ENCODE assay signal across 12 mouse cellular contexts in the genomic region with DNA sequence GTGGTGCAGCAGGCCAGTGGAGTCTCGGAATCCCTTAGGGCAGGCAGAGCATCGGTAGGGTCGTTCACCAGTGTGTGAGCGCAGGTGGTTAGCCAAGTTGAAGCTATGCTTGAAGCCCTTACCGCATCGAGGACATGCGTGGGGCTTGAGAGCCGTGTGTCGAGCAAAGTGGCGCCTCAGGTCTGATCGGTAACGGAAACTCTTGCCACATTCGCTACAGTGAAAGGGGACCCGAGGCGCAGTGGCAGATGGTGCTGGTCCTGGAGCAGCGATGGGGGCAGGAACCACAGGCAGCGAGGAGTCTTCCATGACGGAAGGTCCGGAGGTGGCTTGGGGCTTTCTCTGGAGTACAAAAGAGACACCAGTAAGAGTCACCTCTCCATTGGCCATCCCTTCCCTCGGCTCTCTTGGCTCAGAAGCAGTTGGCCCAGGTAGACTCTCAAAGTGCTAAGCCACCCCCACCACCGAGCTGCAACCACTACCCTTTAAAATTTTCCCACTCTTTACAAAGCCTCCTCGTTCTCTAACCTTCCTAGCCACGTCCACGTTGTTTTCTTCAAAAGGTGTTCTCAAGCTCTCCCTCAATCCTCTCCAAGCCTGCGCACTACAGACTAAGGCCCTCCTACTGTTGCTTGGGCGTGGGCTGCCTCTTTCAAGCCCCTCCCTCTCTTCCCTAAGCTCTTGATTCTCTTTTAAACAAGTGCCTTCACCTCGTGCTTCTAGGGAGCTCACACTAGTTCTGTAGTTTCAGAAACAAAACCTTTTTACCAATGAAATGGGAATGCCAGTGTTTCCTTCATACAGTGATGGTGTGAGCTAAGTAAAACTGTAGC. TPM values are rescaled to one million over a fixed set of nuclear protein-coding genes. Genes with fewer than 3 reads are reported as not detected.
A peak's percentile ranks its signal among the peaks of the same experiment; 100 is the strongest.
DNase-seq lines count a peak whose midpoint lies in the region; ATAC-seq and TF ChIP-seq lines count a peak whose summit lies in the region.
"Had no signal": no experiment of that assay in that cellular context is flagged by ENCODE, and none has a peak within 500 bp of the region (broad histone marks: within the 10 kb centered on the region; RNA-seq: fewer than 3 reads in every experiment).

No protein-coding gene starts in this region.

- peaks cover 12% of the 10 kb centered on the region for H3K4me1 ChIP-seq in heart, embryonic 13.5 days
- H3K4me1 ChIP-seq in neural tube, embryonic 12.5 days = no peaks in the 10 kb centered on the region
- H3K4me1 ChIP-seq in limb, embryonic 14.5 days (ENCODE audit: control insufficient read depth, insufficient read depth, low read length) = peaks cover 2% of the 10 kb centered on the region; the same call in 1 of the 2 replicates

- H3K4me3 ChIP-seq in heart, embryonic 13.5 days = peak overlapping the region; percentile 75; the same call in 1 of the 2 replicates
- H3K4me3 ChIP-seq in neural tube, embryonic 12.5 days = no peak overlapping the region
- peak overlapping the region; percentile 69; the same call in 1 of the 2 replicates for H3K4me3 ChIP-seq in limb, embryonic 14.5 days (replicated peaks; ENCODE audit: low read length)

- no peak for TF ChIP-seq POLR2A in limb, embryonic 14.5 days (IDR thresholded peaks at IDR 0.05; ENCODE audit: borderline replicate concordance, extremely low read depth, insufficient read depth, insufficient read length)

- WGBS in heart, embryonic 13.5 days = 86% methylated on average over 27 of the region's 27 CpGs
- 92% methylated on average over 27 of the region's 27 CpGs for WGBS in neural tube, embryonic 12.5 days
- 89% methylated on average over 27 of the region's 27 CpGs for WGBS in limb, embryonic 14.5 days

- H3K4me2 ChIP-seq in heart, embryonic 13.5 days = peak overlapping the region; percentile 79
- peak overlapping the region; percentile 55 for H3K4me2 ChIP-seq in neural tube, embryonic 12.5 days (replicated peaks)
- peak overlapping the region; percentile 62; the same call in 1 of the 2 replicates for H3K4me2 ChIP-seq in limb, embryonic 14.5 days (replicated peaks; ENCODE audit: low read depth, low read length, severe bottlenecking)

- peak overlapping the region; percentile 54; the same call in 1 of the 2 replicates for H3K9ac ChIP-seq in heart, embryonic 13.5 days
- H3K9ac ChIP-seq in neural tube, embryonic 12.5 days = no peak overlapping the region
- H3K9ac ChIP-seq in limb, embryonic 14.5 days (ENCODE audit: low read depth, low read length, severe bottlenecking) = no peak overlapping the region

- no peaks in the 10 kb centered on the region for H3K27me3 ChIP-seq in heart, embryonic 13.5 days (replicated peaks)
- H3K27me3 ChIP-seq in neural tube, embryonic 12.5 days (replicated peaks) = no peaks in the 10 kb centered on the region
- H3K27me3 ChIP-seq in limb, embryonic 14.5 days (ENCODE audit: control insufficient read depth, insufficient read depth, low read length) = no peaks in the 10 kb centered on the region

- no peak for ATAC-seq in heart, embryonic 13.5 days (ENCODE audit: extremely low read depth, insufficient number of reproducible peaks, low FRiP score, low TSS enrichment)
- ATAC-seq in neural tube, embryonic 12.5 days (ENCODE audit: low FRiP score, low read depth) = no peak
- ATAC-seq in limb, embryonic 14.5 days (ENCODE audit: low FRiP score, low read depth) = no peak

- no peak for DNase-seq in heart, postnatal 4 days
- DNase-seq in neural tube, embryonic 10.5 days (ENCODE audit: extremely low spot score, low spot score) = no peak
- DNase-seq in limb, embryonic 14.5 days (ENCODE audit: low spot score) = no peak
- no peak for DNase-seq in layer of hippocampus, adult 8-10 months (ENCODE audit: low spot score in 2 of 2)
- DNase-seq in embryo, embryonic 11 days = no peak
- no peak for DNase-seq in embryo, embryonic 9.5 days (ENCODE audit: extremely low spot score)
- DNase-seq: kidney, postnatal 14 days had no signal

- no peaks in the 10 kb centered on the region for H3K9me3 ChIP-seq in heart, embryonic 13.5 days
- H3K9me3 ChIP-seq in neural tube, embryonic 12.5 days = no peaks in the 10 kb centered on the region
- no peaks in the 10 kb centered on the region for H3K9me3 ChIP-seq in limb, embryonic 14.5 days (ENCODE audit: control insufficient read depth, low read length)

- H3K36me3 ChIP-seq in heart, embryonic 13.5 days = peaks cover 63% of the 10 kb centered on the region
- peaks cover 50% of the 10 kb centered on the region for H3K36me3 ChIP-seq in neural tube, embryonic 12.5 days
- peaks cover 51% of the 10 kb centered on the region for H3K36me3 ChIP-seq in limb, embryonic 14.5 days (ENCODE audit: control insufficient read depth, insufficient read depth, low read length)

- 0 out of 2 replicates have a peak overlapping the region, but pooled peaks have one; percentile 8 for H3K27ac ChIP-seq in heart, embryonic 13.5 days (replicated peaks)
- H3K27ac ChIP-seq in neural tube, embryonic 12.5 days = no peak overlapping the region
- H3K27ac ChIP-seq in limb, embryonic 14.5 days (replicated peaks; ENCODE audit: low read depth, low read length) = no peak overlapping the region

RNA-seq across cellular contexts. Expression of a gene that starts 1.3 kb away (rescaled TPM):
- 10.7 and 12.3 TPM in 2 replicates for polyA plus RNA-seq in heart, embryonic 13.5 days (2015; fragmentation: Nextera tagmentation; extraction: Ambion mirVana)
- 1 to 10 TPM; 6.0 to 6.4 TPM for total RNA-seq in heart, postnatal 4 days (2021)
- 8.2 and 8.7 TPM in 2 replicates for polyA plus RNA-seq in neural tube, embryonic 12.5 days (2016; fragmentation: Nextera tagmentation; extraction: Ambion mirVana)
- 17.0 and 20.9 TPM in 2 replicates for polyA plus RNA-seq in limb, embryonic 14.5 days (2012; rRNA removed)
- polyA plus RNA-seq in limb, embryonic 14.5 days (2014; fragmentation: Nextera tagmentation; extraction: Ambion mirVana) = 12.1 and 16.7 TPM in 2 replicates
- 1 to 10 TPM; 6.0 to 8.0 (median 6.9) TPM for total RNA-seq in layer of hippocampus, adult 8-10 months (2022)

RNA-seq across cellular contexts. Expression of a gene that starts 1.6 kb away (rescaled TPM):
- polyA plus RNA-seq in heart, embryonic 13.5 days (2015; fragmentation: Nextera tagmentation; extraction: Ambion mirVana) = 25.6 and 28.4 TPM in 2 replicates
- total RNA-seq in heart, postnatal 4 days (2021) = 10 to 100 TPM; 26.4 to 26.9 TPM
- polyA plus RNA-seq in neural tube, embryonic 12.5 days (2016; fragmentation: Nextera tagmentation; extraction: Ambion mirVana) = 62.0 and 63.3 TPM in 2 replicates
- polyA plus RNA-seq in limb, embryonic 14.5 days (2012; rRNA removed) = 42.4 and 50.8 TPM in 2 replicates
- 37.5 and 42.0 TPM in 2 replicates for polyA plus RNA-seq in limb, embryonic 14.5 days (2014; fragmentation: Nextera tagmentation; extraction: Ambion mirVana)
- 10 to 100 TPM; 20.7 to 25.3 (median 24.5) TPM for total RNA-seq in layer of hippocampus, adult 8-10 months (2022)

RNA-seq across cellular contexts. Expression of a gene that starts 2.4 kb away (rescaled TPM):
- not detected in 2 replicates for polyA plus RNA-seq in heart, embryonic 13.5 days (2015; fragmentation: Nextera tagmentation; extraction: Ambion mirVana)
- total RNA-seq in heart, postnatal 4 days (2021) = not detected
- 0.26 TPM in 1 of 2 replicates, not detected in the other for polyA plus RNA-seq in neural tube, embryonic 12.5 days (2016; fragmentation: Nextera tagmentation; extraction: Ambion mirVana)
- polyA plus RNA-seq in limb, embryonic 14.5 days (2012; rRNA removed) = not detected in 2 replicates
- polyA plus RNA-seq in limb, embryonic 14.5 days (2014; fragmentation: Nextera tagmentation; extraction: Ambion mirVana) = 0.57 and 1.9 TPM in 2 replicates
- not detected for total RNA-seq in layer of hippocampus, adult 8-10 months (2022)
- total RNA-seq: MEL had no signal
- polyA plus RNA-seq: brain, embryonic 14.5 days; frontal cortex, adult 2 months had no signal

RNA-seq across cellular contexts. Expression of a gene that starts 7.3 kb away (rescaled TPM):
- polyA plus RNA-seq in heart, embryonic 13.5 days (2015; fragmentation: Nextera tagmentation; extraction: Ambion mirVana) = 3.8 and 4.4 TPM in 2 replicates
- total RNA-seq in heart, postnatal 4 days (2021) = 10 to 100 TPM; 26.0 to 26.6 TPM
- polyA plus RNA-seq in neural tube, embryonic 12.5 days (2016; fragmentation: Nextera tagmentation; extraction: Ambion mirVana) = 6.6 and 6.9 TPM in 2 replicates
- 53.2 and 72.3 TPM in 2 replicates for polyA plus RNA-seq in limb, embryonic 14.5 days (2012; rRNA removed)
- 6.6 and 7.8 TPM in 2 replicates for polyA plus RNA-seq in limb, embryonic 14.5 days (2014; fragmentation: Nextera tagmentation; extraction: Ambion mirVana)
- total RNA-seq in layer of hippocampus, adult 8-10 months (2022) = 10 to 100 TPM; 37.1 to 42.5 (median 38.5) TPM

RNA-seq across cellular contexts. Expression of a gene that starts 7.5 kb away (rescaled TPM):
- 2.1 and 4.2 TPM in 2 replicates for polyA plus RNA-seq in heart, embryonic 13.5 days (2015; fragmentation: Nextera tagmentation; extraction: Ambion mirVana)
- total RNA-seq in heart, postnatal 4 days (2021) = under 1 TPM in 1 of 2 experiments, not detected in 1; 0.61 TPM
- polyA plus RNA-seq in neural tube, embryonic 12.5 days (2016; fragmentation: Nextera tagmentation; extraction: Ambion mirVana) = 14.3 and 17.0 TPM in 2 replicates
- 48.1 and 49.4 TPM in 2 replicates for polyA plus RNA-seq in limb, embryonic 14.5 days (2012; rRNA removed)
- polyA plus RNA-seq in limb, embryonic 14.5 days (2014; fragmentation: Nextera tagmentation; extraction: Ambion mirVana) = 36.7 and 37.3 TPM in 2 replicates
- 10 to 100 TPM; 45.2 to 65.9 (median 56.9) TPM for total RNA-seq in layer of hippocampus, adult 8-10 months (2022)
